Mouse (Mus musculus) midbrain, embryonic 12.5 days (tissue): ENCODE measurements at regions not wholly inside any gene's neighbourhood (a gene's known extent, or its start where the extent isn't known, plus 50 kb on each side); places are given as distances from the start of the nearest gene placed in this dataset.
A peak's percentile ranks its signal among the peaks of the same experiment; 100 is the strongest.

Experiments used
- ATAC-seq: fragments of 200-750 bp; cut with Nextera tagmentation; 2 replicates; pipeline ENCODE4 v1.8.0; 2017; ENCODE audit warnings: low read depth, moderate TSS enrichment, moderate library complexity; ENCODE audit not compliant: low FRiP score
- H3K27ac ChIP-seq: fragments of 300-500 bp; sonication (generic); replicated peaks from 2 replicates; pipeline ENCODE4 v1.5.1; 2016; ENCODE audit warnings: mild to moderate bottlenecking
- H3K27me3 ChIP-seq: fragments of 300-500 bp; sonication (generic); 2 replicates; pipeline ENCODE4 v1.6.1; 2016; ENCODE audit warnings: mild to moderate bottlenecking
- H3K36me3 ChIP-seq: fragments of 300-500 bp; sonication (generic); 2 replicates; pipeline ENCODE4 v1.6.1; 2016
- H3K4me1 ChIP-seq: fragments of 300-500 bp; sonication (generic); 2 replicates; pipeline ENCODE4 v1.6.1; 2016
- H3K4me2 ChIP-seq: fragments of 300-500 bp; sonication (generic); replicated peaks from 2 replicates; pipeline ENCODE4 v1.6.1; 2016; ENCODE audit warnings: mild to moderate bottlenecking, moderate library complexity
- H3K4me3 ChIP-seq: fragments of 300-500 bp; sonication (generic); 2 replicates; pipeline ENCODE4 v1.5.1; 2016; ENCODE audit warnings: mild to moderate bottlenecking
- H3K9ac ChIP-seq: fragments of 300-500 bp; sonication (generic); replicated peaks from 2 replicates; pipeline ENCODE4 v1.6.1; 2016; ENCODE audit warnings: mild to moderate bottlenecking, moderate library complexity
- H3K9me3 ChIP-seq: fragments of 300-500 bp; sonication (generic); 2 replicates; pipeline ENCODE4 v1.6.1; 2016; ENCODE audit warnings: mild to moderate bottlenecking
- WGBS: fragments of 180-500 bp; shearing (Covaris S2); methylation state at CpG from one replicate; pipeline ENCODE4 v1.1.7; 2016; 5-methylcytosine and 5-hydroxymethylcytosine counted together

DNA sequence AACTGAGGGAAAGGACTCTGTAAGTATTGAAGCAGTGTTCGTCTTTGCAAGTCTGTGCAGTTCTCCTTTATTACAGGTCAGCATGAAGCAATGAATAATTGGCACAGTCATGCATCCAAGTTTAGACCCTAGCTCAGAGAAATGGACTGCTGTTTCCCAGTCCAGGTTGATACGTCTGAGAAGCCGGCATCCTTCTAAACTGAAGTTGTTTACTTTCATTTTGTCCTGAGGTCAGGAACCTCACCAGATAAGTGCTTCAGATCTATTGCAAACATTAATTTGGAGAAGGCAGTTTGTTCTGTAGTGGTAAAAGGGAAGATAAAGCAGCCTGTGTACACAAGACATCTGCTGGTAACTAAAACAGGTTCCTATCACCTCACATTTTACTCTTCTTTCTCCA is 1165.6 kb upstream of the Tenm4 start:
- ATAC-seq = no peak
- Histone ChIP-seq H3K9me3 (no peaks in the 10 kb centered on the region), H3K27ac (no peak overlapping the region), H3K9ac (no peak overlapping the region), H3K27me3 (no peaks in the 10 kb centered on the region), H3K4me3 (no peak overlapping the region), H3K4me2 (no peak overlapping the region), H3K4me1 (no peaks in the 10 kb centered on the region), H3K36me3 (no peaks in the 10 kb centered on the region)
- WGBS = 69% methylated on average over 3 of the region's 3 CpGs

DNA sequence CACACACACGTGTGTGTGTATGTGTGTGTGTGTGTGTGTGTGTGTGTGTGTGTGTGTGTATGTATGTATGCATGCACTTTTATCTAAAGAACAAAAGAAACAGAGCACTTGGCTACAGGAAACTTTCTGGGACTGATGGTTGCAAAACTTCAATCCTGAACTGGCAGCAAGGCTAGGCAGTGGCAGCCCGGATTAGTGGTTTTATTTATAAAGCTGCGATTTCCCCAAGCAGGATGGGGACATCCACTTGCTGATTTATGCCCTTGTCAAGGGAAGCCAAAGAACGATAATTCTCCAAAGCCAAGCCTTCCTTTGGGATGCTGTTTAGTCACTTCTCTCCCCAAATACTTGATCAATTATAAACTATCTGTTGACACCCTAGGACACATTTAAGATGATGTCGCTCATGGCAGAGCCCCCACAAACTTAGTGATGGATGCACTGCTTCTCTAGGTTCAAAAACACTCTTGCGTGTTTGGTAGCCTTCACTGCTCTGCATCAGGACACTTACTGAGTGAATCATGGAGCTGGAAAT is 1162.1 kb upstream of the Tenm4 start:
- no peak for ATAC-seq
- no peaks in the 10 kb centered on the region for H3K9me3 ChIP-seq
- H3K9ac ChIP-seq = no peak overlapping the region
- H3K4me2 ChIP-seq = no peak overlapping the region
- H3K4me1 ChIP-seq = no peaks in the 10 kb centered on the region
- no peaks in the 10 kb centered on the region for H3K36me3 ChIP-seq
- no peaks in the 10 kb centered on the region for H3K27me3 ChIP-seq
- 85% methylated on average over 6 of the region's 6 CpGs for WGBS
- H3K4me3 ChIP-seq = no peak overlapping the region
- H3K27ac ChIP-seq = no peak overlapping the region

DNA sequence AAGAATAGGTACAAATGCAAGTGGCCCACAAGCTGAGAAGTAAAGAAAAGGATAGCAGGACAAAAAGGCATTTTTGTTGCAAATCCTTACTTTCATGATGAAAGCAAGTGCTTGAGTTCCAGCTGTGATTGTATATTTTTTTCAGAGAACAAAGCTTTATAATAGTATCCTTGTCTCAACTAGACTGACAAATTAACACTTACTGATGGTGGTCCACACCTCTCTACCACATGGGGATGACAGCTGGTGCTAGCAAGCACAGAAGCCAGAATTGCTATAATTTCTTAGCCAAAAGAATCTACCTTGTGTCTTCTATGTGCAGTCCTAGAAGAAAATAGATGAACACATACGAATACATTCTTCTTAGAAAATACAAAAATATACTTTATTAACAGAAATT is 1150.8 kb upstream of the Tenm4 start:
- Histone ChIP-seq H3K9me3 (no peaks in the 10 kb centered on the region), H3K36me3 (no peaks in the 10 kb centered on the region), H3K4me1 (no peaks in the 10 kb centered on the region), H3K27me3 (no peaks in the 10 kb centered on the region), H3K27ac (no peak overlapping the region), H3K4me3 (no peak overlapping the region), H3K4me2 (no peak overlapping the region), H3K9ac (no peak overlapping the region)
- WGBS = 89% methylated on average over 1 of the region's 1 CpGs
- no peak for ATAC-seq

DNA sequence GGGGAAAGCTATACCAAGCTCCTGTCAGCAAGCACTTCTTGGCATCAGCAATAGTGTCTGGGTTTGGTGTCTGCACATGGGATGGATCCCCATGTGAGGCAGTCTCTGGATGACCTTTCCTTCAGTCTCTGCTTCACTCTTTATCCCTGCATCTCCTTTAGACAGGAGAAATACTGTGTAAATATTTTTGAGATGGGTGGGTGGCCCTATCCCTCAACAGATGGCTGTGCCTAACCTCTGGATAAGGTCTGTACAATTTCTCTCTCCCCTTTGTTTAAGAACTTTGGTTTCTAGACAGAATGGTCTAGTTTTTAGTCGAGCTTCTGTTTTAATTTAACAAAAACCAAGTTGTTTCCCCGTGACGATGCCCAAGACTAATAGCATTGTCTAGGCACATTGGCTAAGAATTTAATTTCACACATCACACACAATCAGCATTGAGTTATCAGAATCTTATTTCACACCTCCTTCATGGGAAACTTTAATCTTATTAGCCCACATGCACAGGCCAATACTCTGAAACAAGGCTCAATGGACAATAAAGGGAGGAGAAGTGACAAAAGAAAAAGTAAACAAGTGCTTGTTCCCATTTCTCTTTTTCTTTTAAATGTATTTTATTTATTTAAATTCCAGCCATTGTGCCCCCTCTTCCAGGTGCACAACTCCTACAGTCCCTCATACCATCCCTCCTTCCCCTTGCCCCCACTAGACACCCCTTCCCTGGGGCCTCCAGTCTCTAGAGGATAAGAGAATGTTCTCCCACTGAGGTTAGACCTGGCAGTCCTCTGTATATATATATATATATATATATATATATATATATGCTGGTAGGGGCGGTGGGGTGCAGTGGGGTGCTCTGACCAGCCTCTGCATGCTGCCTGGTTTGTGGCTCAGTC is 1142.9 kb upstream of the Tenm4 start:
- ATAC-seq = peak; percentile 93
- no peak overlapping the region; the same call in 1 of the 2 replicates for H3K27ac ChIP-seq
- 50% methylated on average over 4 of the region's 4 CpGs for WGBS

More for the DNA sequence above, 1142.9 kb upstream of the Tenm4 start:
- Histone ChIP-seq H3K36me3 (no peaks in the 10 kb centered on the region), H3K9ac (no peak overlapping the region), H3K9me3 (no peaks in the 10 kb centered on the region), H3K4me1 (no peaks in the 10 kb centered on the region; the same call in 1 of the 2 replicates), H3K27me3 (no peaks in the 10 kb centered on the region), H3K4me3 (no peak overlapping the region), H3K4me2 (no peak overlapping the region)
